Mouse (Mus musculus) testis, adult 2 months (tissue): ENCODE data around the gene B430306N03Rik.

Source experiments
- CTCF ChIP-seq: fragments of 200-500 bp; IDR thresholded peaks from 2 replicates; pipeline ENCODE4 v1.5.1; 2012; ENCODE audit warnings: low read depth, mild to moderate bottlenecking, inconsistent platforms, low read length, moderate library complexity; ENCODE audit not compliant: control insufficient read depth, insufficient read depth, insufficient replicate concordance
- POLR2A ChIP-seq: fragments of 200-500 bp; IDR thresholded peaks from 2 replicates; pipeline ENCODE4 v1.6.1; 2012; ENCODE audit warnings: low read depth, mild to moderate bottlenecking, inconsistent platforms, low read length, moderate library complexity; ENCODE audit not compliant: control insufficient read depth

DNA sequence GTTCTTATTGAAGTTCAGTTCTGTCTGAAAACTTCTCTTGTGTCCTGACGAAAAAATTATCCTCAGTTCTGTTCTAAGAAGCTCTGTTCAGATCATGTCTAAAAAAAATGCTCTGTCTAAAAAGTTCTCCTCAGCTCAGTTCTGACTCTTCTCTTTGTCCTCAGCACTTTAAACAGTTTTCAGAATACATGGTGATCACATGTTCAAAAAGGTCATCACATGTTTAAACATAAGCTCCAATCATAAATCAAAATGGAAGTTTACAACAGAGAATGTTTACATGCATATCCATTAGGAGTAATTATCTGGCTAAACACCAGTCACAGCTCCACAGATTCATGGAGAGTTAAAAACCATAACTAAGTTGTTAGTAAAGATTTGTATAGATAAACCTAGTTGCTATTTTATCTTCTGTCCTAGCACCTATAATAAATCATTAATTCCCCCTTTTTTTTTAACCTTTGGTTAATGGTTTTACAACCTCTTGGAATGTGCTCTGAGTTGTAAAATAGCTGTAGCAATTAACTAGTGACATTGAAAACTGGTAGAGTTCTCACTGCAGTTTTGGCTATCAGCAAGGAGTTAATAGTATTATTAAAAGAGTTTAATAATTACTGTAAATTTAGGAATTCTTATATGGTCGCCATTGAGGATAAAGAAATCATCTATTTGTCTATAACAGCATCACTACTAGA is 49.2 kb upstream of the B430306N03Rik start:
- no peak for TF ChIP-seq POLR2A
- no peak for TF ChIP-seq CTCF
